Mouse (Mus musculus) liver, embryonic 15.5 days (tissue): ENCODE data around the gene Artn. TPM values are rescaled to one million over a fixed set of nuclear protein-coding genes. Genes with fewer than 3 reads are reported as not detected.

Source experiments
- ATAC-seq: fragments of 200-750 bp; cut with Nextera tagmentation; 2 replicates; pipeline ENCODE4 v1.8.0; 2017; ENCODE audit warnings: moderate number of reproducible peaks, mild to moderate bottlenecking, moderate library complexity; ENCODE audit not compliant: insufficient read depth
- H3K27ac ChIP-seq: fragments of 300-500 bp; sonication (generic); replicated peaks from 2 replicates; pipeline ENCODE4 v1.5.1; 2015; ENCODE audit warnings: mild to moderate bottlenecking, inconsistent platforms
- H3K27me3 ChIP-seq: fragments of 300-500 bp; sonication (generic); 2 replicates; pipeline ENCODE4 v1.6.1; 2015; ENCODE audit warnings: mild to moderate bottlenecking, inconsistent platforms
- H3K36me3 ChIP-seq: fragments of 300-500 bp; sonication (generic); replicated peaks from 2 replicates; pipeline ENCODE4 v1.6.1; 2015; ENCODE audit warnings: moderate library complexity, mild to moderate bottlenecking, inconsistent platforms
- H3K4me1 ChIP-seq: fragments of 300-500 bp; sonication (generic); replicated peaks from 2 replicates; pipeline ENCODE4 v1.6.1; 2015; ENCODE audit warnings: inconsistent platforms
- H3K4me2 ChIP-seq: fragments of 300-500 bp; sonication (generic); 2 replicates; pipeline ENCODE4 v1.6.1; 2015; ENCODE audit warnings: moderate library complexity, mild to moderate bottlenecking, inconsistent platforms
- H3K4me3 ChIP-seq: fragments of 300-500 bp; sonication (generic); replicated peaks from 2 replicates; pipeline ENCODE4 v1.5.1; 2015; ENCODE audit warnings: mild to moderate bottlenecking, inconsistent platforms
- H3K9ac ChIP-seq: fragments of 300-500 bp; sonication (generic); 2 replicates; pipeline ENCODE4 v1.6.1; 2015; ENCODE audit warnings: moderate library complexity, mild to moderate bottlenecking, inconsistent platforms
- H3K9me3 ChIP-seq: fragments of 300-500 bp; sonication (generic); replicated peaks from 2 replicates; pipeline ENCODE4 v1.6.1; 2016; ENCODE audit warnings: inconsistent platforms
- WGBS: fragments of 180-500 bp; shearing (Covaris S2); methylation state at CpG from one replicate; pipeline ENCODE4 v1.1.7; 2015; ENCODE audit warnings: mixed read lengths; ENCODE audit not compliant: insufficient replicate concordance; 5-methylcytosine and 5-hydroxymethylcytosine counted together
- polyA plus RNA-seq: library from polyadenylated mRNA; unstranded; fragments of >200 nt; fragmentation: Nextera tagmentation; extraction: Ambion mirVana; gene quantifications from 2 replicates; pipeline ENCODE4 v1.2.1, GENCODE M21; 2015

Gene Artn
- polyA plus RNA-seq, 1 experiment from 2014 or later: 2.3 TPM

DNA sequence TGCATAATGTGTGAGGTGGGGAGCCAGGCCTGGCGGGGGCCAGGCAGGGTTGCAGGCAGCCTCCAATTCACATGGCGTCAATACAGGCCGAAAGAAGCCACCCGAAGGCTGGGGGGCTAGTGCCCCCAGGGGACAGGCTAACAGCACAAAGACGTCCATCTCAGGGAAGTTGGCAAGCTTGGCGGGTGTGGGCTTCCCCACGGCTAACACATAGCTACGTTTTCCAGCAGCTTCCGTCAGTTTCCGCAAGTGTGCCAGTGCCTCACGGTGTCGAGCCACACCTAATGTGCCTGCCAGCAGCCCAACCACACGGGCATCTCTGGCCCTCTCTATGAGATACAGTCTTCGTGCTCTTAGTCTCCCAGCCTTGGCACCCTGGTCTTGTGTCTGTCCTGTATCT is 39.5 kb downstream of the Artn start:
- Histone ChIP-seq H3K9me3 (no peaks in the 10 kb centered on the region), H3K4me2 (no peak overlapping the region), H3K4me3 (no peak overlapping the region), H3K9ac (no peak overlapping the region), H3K36me3 (peaks cover 34% of the 10 kb centered on the region), H3K4me1 (peaks cover 47% of the 10 kb centered on the region), H3K27me3 (no peaks in the 10 kb centered on the region), H3K27ac (no peak overlapping the region)
- ATAC-seq: no peak
- 78% methylated on average over 14 of the region's 14 CpGs for WGBS

DNA sequence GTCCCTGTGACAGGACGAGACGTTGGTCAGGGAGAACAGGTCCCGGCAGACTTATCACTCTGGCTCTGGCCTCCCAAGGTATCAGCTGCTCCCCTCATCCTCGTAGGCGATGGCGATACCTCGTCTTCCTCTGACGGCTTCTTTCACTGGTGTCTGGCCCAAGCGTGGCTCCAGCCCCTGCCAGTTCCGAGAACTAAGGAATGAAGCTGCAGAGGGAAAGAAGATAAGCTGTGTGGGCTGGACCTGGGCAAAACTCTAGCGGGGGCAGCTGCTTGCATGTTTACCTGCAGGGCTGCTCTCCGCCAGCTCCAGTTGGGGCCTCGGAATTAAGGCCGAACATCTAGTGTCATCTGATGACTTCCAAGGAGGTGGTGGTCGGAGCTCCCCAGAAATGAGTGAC is 40.1 kb downstream of the Artn start:
- Histone ChIP-seq H3K4me2 (no peak overlapping the region), H3K4me3 (no peak overlapping the region), H3K27me3 (peaks cover 3% of the 10 kb centered on the region; the same call in 1 of the 2 replicates), H3K9me3 (no peaks in the 10 kb centered on the region), H3K27ac (no peak overlapping the region), H3K36me3 (peaks cover 37% of the 10 kb centered on the region), H3K4me1 (peaks cover 52% of the 10 kb centered on the region), H3K9ac (no peak overlapping the region)
- WGBS: 80% methylated on average over 15 of the region's 15 CpGs
- no peak for ATAC-seq

DNA sequence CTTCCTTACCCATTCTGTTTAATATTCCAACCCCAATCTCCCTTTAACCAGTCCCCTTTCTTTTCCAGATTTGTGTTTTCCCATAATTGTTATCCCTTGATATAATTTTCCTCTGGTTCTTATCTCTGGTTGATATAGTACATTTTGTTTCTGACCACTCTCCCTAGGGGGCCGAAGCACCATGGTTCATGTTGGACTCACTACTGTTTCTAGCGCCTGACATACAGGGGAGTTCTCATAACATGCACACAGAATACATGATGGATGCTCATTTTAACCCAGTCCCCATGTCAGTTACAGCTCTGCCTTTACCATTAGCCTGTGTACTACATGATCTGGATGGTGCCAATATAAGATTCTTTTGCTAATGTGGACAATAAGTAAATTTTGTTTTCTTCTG is 41.6 kb downstream of the Artn start:
- peaks cover 36% of the 10 kb centered on the region for H3K36me3 ChIP-seq
- H3K9me3 ChIP-seq: no peaks in the 10 kb centered on the region
- H3K4me2 ChIP-seq: peak overlapping the region; percentile 91
- ATAC-seq: no peak
- H3K4me1 ChIP-seq: peaks cover 67% of the 10 kb centered on the region
- no peak overlapping the region for H3K9ac ChIP-seq
- peak overlapping the region; percentile 86 for H3K4me3 ChIP-seq
- no peak overlapping the region for H3K27ac ChIP-seq
- WGBS: 67% methylated on average over 2 of the region's 2 CpGs
- H3K27me3 ChIP-seq: peaks cover 19% of the 10 kb centered on the region

DNA sequence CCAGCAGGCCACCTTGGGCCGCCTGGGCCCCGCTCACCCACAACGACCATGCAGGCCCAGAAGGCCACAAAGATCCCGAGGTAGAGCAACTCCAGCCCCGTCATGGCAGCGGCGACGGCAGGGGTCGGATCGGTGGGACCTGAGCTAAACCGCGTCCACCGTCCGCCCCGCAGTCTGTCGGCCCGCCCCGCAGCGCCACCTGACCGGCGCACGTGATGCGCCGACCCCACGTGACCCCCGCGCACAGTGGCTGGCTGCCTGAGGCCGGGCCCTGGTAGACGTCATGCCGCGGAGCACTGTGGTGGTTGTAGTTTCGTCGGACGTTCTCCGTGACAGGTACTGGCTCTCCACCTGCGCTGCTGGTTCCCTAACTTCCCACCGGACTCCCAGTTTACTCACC is 42.4 kb downstream of the Artn start, which contains the start of gene Atp6v0b:
Atp6v0b (minus strand) TSS at position 201 of the 400 bp plus-strand sequence.
- ATAC-seq: peak; percentile 90
- under 1% methylated on average over 37 of the region's 37 CpGs for WGBS

DNA sequence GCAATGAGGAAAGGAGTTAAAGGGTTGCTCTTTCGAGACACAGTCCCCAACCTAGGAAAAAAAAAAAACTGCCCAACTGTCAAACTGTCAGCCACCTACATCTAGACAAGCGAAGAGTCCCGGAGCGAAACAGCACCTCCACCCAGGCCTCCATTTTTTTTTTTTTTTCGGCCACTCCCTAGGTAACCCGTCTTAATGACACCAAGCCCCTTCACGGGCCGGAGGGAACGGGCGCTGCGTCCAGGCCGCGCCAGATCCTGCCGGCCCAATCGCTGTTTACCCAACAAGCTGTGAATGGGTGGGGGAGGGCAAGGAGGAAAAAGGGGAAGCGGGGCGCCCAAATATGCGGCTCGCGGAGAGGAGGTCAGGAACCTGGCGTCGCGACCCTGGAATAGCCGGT is 42.9 kb downstream of the Artn start:
- Histone ChIP-seq H3K4me2 (peak overlapping the region; percentile 91), H3K4me1 (peaks cover 67% of the 10 kb centered on the region), H3K27me3 (peaks cover 31% of the 10 kb centered on the region), H3K9me3 (no peaks in the 10 kb centered on the region), H3K27ac (peak overlapping the region; percentile 91), H3K36me3 (peaks cover 36% of the 10 kb centered on the region), H3K9ac (peak overlapping the region; percentile 94), H3K4me3 (peak overlapping the region; percentile 86)
- ATAC-seq: peak; percentile 63
- WGBS: under 1% methylated on average over 24 of the region's 24 CpGs

More for the DNA sequence above, 42.4 kb downstream of the Artn start, which contains the start of gene Atp6v0b:
- Histone ChIP-seq H3K4me3 (peak within 1 kb of the TSS; percentile 86), H3K9me3 (no peaks in the 10 kb centered on the region), H3K9ac (peak within 1 kb of the TSS; percentile 94), H3K4me2 (peak within 1 kb of the TSS; percentile 91), H3K27ac (peak within 1 kb of the TSS; percentile 91), H3K4me1 (peaks cover 70% of the 10 kb centered on the region), H3K27me3 (peaks cover 26% of the 10 kb centered on the region), H3K36me3 (peaks cover 36% of the 10 kb centered on the region)

DNA sequence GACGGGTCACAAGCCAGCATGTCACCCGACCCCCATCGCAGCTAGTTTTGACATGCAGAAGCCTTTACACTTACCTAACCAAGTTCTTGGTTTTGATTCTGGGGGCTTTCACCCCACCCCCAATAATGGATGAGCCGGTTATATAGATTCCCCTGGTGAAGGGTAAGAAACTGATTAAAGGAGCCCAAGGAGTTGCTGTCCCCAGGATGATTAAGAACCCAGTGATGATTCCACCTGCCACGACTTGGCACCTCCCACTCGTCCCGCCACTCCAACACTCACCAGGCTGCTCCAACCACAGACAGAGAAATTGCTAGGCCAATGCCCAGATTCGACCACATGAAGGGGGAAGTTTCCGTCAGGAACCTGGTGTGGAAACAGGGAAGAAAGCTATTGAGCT is 43.6 kb downstream of the Artn start:
- Histone ChIP-seq H3K4me3 (peak overlapping the region; percentile 86), H3K36me3 (peaks cover 36% of the 10 kb centered on the region), H3K9me3 (no peaks in the 10 kb centered on the region), H3K27me3 (peaks cover 38% of the 10 kb centered on the region), H3K9ac (peak overlapping the region; percentile 94), H3K4me1 (peaks cover 61% of the 10 kb centered on the region), H3K4me2 (peak overlapping the region; percentile 91), H3K27ac (peak overlapping the region; percentile 91)
- ATAC-seq: no peak
- WGBS: 67% methylated on average over 9 of the region's 9 CpGs

DNA sequence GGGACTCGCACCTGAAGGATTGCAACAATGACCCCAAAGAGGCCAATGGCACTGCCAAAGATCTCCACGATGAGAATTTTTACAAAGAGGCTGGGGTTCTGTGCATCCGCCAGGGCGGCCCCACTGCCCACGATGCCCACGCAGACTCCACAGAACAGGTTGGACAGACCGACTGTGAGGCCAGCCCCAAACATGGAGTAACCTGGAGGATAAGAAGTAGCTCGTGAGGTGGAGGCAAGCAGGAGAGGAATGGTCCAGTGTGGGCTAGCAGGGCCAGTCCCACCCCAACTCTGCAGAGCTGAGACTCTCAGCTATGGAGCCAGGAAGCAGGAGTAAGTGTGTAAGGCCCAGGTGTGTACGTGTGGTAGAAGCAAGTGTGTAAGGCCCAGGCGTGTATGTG is 44.5 kb downstream of the Artn start:
- H3K36me3 ChIP-seq: peaks cover 36% of the 10 kb centered on the region
- peaks cover 47% of the 10 kb centered on the region for H3K27me3 ChIP-seq
- H3K4me1 ChIP-seq: peaks cover 53% of the 10 kb centered on the region
- H3K4me2 ChIP-seq: no peak overlapping the region
- 89% methylated on average over 10 of the region's 10 CpGs for WGBS
- no peak overlapping the region for H3K9ac ChIP-seq
- H3K9me3 ChIP-seq: no peaks in the 10 kb centered on the region
- no peak overlapping the region for H3K4me3 ChIP-seq
- H3K27ac ChIP-seq: no peak overlapping the region
- no peak for ATAC-seq

DNA sequence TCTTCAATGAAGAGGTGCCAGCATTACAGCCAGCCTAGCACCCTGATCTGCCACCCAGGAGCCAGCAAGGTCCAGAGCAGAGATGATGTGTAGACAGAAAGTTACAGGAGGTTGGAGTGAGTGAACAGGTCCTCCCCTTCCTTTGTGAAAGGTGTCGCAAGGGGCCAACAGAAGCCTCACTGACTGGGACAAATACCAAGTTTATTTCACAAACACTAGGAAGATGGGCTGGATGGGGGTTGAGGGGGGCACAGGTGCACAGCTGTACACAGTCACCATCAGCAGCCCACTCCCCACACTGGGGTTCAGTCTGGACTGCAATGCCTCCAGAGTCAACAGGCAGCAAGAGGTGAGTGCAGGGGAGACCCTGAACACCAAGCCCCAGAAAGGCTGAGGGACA is 45.4 kb downstream of the Artn start:
- H3K4me1 ChIP-seq: peaks cover 50% of the 10 kb centered on the region
- 92% methylated on average over 1 of the region's 1 CpGs for WGBS
- no peaks in the 10 kb centered on the region for H3K9me3 ChIP-seq
- peak overlapping the region; percentile 80 for H3K4me2 ChIP-seq
- no peak overlapping the region for H3K27ac ChIP-seq
- peaks cover 54% of the 10 kb centered on the region for H3K27me3 ChIP-seq
- no peak overlapping the region for H3K4me3 ChIP-seq
- no peak overlapping the region for H3K9ac ChIP-seq
- H3K36me3 ChIP-seq: peaks cover 28% of the 10 kb centered on the region
- no peak for ATAC-seq

DNA sequence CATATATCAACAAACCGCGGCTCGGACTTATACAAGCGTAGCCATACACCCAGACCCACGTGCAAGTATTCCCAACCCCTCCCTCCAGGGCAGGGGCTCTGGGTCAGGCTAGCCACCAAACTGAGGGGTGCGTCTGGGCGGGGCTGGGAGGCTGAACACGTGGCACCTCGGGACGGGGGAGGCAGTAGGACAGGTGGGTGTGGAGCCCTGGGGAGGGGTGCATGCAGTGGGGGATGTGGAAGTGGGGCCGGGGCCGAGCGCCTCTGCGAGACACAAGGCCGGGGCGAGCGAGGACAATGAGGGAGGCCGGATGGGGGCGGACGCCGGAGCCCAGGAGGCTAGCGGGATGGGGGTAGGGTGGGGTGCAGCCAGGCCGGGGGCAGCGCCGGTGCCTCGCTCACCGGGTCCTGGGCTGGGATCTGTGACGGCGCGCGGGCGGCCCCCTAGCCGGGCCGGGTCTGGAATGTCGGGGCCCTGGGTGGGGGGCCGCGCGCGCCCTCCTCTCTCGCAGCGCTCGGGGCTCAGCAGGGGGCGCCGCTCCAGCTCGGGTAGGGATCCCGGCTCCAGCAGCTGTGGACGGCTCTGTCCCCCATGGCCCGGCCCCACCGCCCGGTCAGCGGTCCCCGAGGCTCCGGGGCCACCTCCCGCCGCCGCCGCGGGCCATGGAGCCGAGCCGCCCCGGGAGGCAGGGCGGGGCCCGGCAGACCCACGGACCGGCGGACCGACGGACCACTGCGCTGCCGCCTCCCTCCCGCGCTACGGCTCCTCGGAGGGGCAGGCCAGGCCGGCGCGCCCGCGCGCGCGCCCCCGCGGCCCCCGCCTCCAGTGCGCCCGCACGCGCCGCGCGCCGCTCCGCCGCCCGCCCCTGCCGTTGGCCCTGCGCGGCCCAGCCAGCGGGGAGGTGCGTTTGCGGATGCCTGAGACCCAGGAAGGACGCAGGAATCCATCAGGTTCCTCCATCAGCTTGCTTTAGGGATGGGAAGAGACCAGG is 46.6 kb downstream of the Artn start, which contains the start of gene B4galt2:
B4galt2 (minus strand) TSS at position 787 of the 991 bp plus-strand sequence.
- H3K27ac ChIP-seq: no peak within 1 kb of the TSS
- H3K4me2 ChIP-seq: peak within 1 kb of the TSS; percentile 80
- H3K9me3 ChIP-seq: no peaks in the 10 kb centered on the region
- peaks cover 26% of the 10 kb centered on the region for H3K36me3 ChIP-seq
- H3K4me3 ChIP-seq: peak within 1 kb of the TSS; percentile 60
- 1% methylated on average over 101 of the region's 103 CpGs for WGBS
- H3K4me1 ChIP-seq: peaks cover 48% of the 10 kb centered on the region
- no peak for ATAC-seq
- peak within 1 kb of the TSS; percentile 40; the same call in 1 of the 2 replicates for H3K9ac ChIP-seq
- peaks cover 54% of the 10 kb centered on the region for H3K27me3 ChIP-seq

DNA sequence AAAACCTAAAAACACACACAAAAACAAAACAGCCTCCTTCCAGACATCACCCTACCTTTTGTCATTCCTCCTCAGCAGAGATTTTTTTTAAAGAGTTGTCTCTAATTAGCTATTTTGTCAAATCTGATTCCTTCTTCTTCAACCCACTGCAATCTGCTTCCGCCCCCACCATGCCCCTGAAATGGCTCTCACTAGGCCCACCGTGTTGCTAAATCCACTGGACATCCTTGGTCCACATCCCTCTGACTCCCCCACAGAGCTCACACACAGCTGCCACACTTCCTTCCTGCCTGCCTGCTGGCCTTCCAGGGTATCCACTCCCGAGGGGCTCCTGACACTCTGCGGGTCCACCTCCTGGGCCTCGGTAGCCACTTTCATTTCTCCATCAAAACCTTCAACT is 50.9 kb downstream of the Artn start:
- peaks cover under 1% of the 10 kb centered on the region; the same call in 1 of the 2 replicates for H3K36me3 ChIP-seq
- H3K4me3 ChIP-seq: no peak overlapping the region
- H3K27ac ChIP-seq: no peak overlapping the region
- ATAC-seq: no peak
- no peak overlapping the region for H3K9ac ChIP-seq
- H3K4me1 ChIP-seq: peaks cover 12% of the 10 kb centered on the region
- H3K9me3 ChIP-seq: no peaks in the 10 kb centered on the region
- WGBS: 44% methylated on average over 5 of the region's 5 CpGs
- H3K4me2 ChIP-seq: no peak overlapping the region
- peaks cover 48% of the 10 kb centered on the region for H3K27me3 ChIP-seq

DNA sequence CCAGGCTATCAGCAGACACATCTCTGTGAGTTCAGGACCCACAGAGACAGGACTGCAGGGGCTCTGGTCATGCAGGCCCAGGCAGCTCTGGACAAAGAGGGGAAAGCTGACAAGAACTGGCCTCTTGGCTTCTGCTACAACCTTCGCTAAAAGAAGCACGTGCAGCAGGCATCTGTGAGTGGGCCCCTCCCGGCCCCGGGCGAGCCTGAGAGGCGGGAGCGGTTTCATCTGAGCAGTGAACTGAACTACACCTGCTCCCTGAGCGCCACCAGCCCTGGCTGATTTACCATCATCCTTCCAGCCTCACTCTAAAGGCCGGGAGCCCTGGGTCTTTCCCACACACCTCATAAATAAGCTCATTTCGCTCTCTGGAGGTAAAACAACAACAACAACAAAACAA is 51.3 kb downstream of the Artn start:
- no peak overlapping the region for H3K9ac ChIP-seq

More for the DNA sequence above, 51.3 kb downstream of the Artn start:
- Histone ChIP-seq H3K9me3 (no peaks in the 10 kb centered on the region), H3K27me3 (peaks cover 44% of the 10 kb centered on the region), H3K4me1 (peaks cover 8% of the 10 kb centered on the region), H3K4me2 (no peak overlapping the region), H3K4me3 (no peak overlapping the region), H3K36me3 (no peaks in the 10 kb centered on the region), H3K27ac (no peak overlapping the region)
- ATAC-seq: no peak
- WGBS: 67% methylated on average over 10 of the region's 10 CpGs
